Mouse (Mus musculus) limb, embryonic 15.5 days (tissue): ENCODE results near the gene Rab36. TPM values are rescaled to one million over a fixed set of nuclear protein-coding genes. Genes with fewer than 3 reads are reported as not detected.
"Not testable (repeated sequence)": the region's sequence is repeated elsewhere in the genome, so short reads cannot be mapped to it uniquely, and the experiment has no call there.

Experiments
- ATAC-seq: fragments of 200-750 bp; cut with Nextera tagmentation; 2 replicates; pipeline ENCODE4 v1.8.0; 2017; ENCODE audit warnings: low read depth, moderate TSS enrichment; ENCODE audit not compliant: insufficient number of reproducible peaks, low FRiP score, low TSS enrichment
- H3K27ac ChIP-seq: fragments of 300-500 bp; sonication (generic); 2 replicates; pipeline ENCODE4 v1.5.1; 2015; ENCODE audit warnings: moderate library complexity, mild to moderate bottlenecking, inconsistent platforms
- H3K27me3 ChIP-seq: fragments of 300-500 bp; sonication (generic); 2 replicates; pipeline ENCODE4 v1.6.1; 2015; ENCODE audit warnings: inconsistent platforms
- H3K36me3 ChIP-seq: fragments of 300-500 bp; sonication (generic); 2 replicates; pipeline ENCODE4 v1.6.1; 2015; ENCODE audit warnings: inconsistent platforms
- H3K4me1 ChIP-seq: fragments of 300-500 bp; sonication (generic); 2 replicates; pipeline ENCODE4 v1.6.1; 2015; ENCODE audit warnings: inconsistent platforms
- H3K4me2 ChIP-seq: fragments of 300-500 bp; sonication (generic); 2 replicates; pipeline ENCODE4 v1.6.1; 2015; ENCODE audit warnings: mild to moderate bottlenecking, inconsistent platforms
- H3K4me3 ChIP-seq: fragments of 300-500 bp; sonication (generic); 2 replicates; pipeline ENCODE4 v1.5.1; 2015; ENCODE audit warnings: mild to moderate bottlenecking, inconsistent platforms
- H3K9ac ChIP-seq: fragments of 300-500 bp; sonication (generic); 2 replicates; pipeline ENCODE4 v1.6.1; 2015; ENCODE audit warnings: inconsistent platforms
- H3K9me3 ChIP-seq: fragments of 300-500 bp; sonication (generic); 2 replicates; pipeline ENCODE4 v1.6.1; 2016; ENCODE audit warnings: inconsistent platforms
- WGBS: fragments of 180-500 bp; shearing (Covaris S2); methylation state at CpG from one replicate; pipeline ENCODE4 v1.1.7; 2015; 5-methylcytosine and 5-hydroxymethylcytosine counted together
- polyA plus RNA-seq: library from polyadenylated mRNA; unstranded; fragments of >200 nt; fragmentation: Nextera tagmentation; extraction: Ambion mirVana; gene quantifications from 2 replicates; pipeline ENCODE4 v1.2.1, GENCODE M21; 2015

The Rab36 gene
- polyA plus RNA-seq, 1 experiment from 2014 or later = 6.7 TPM

GRCm38 (mm10) chr10:75016481-75016880 lies 20.4 kb upstream of the Rab36 start:
- Histone ChIP-seq H3K4me1 (no peaks in the 10 kb centered on the region), H3K27me3 (no peaks in the 10 kb centered on the region), H3K4me2 (no peak overlapping the region), H3K4me3 (no peak overlapping the region), H3K9me3 (no peaks in the 10 kb centered on the region), H3K36me3 (no peaks in the 10 kb centered on the region), H3K9ac (no peak overlapping the region), H3K27ac (no peak overlapping the region)
- WGBS = 87% methylated on average over 4 of the region's 4 CpGs
- no peak for ATAC-seq

GRCm38 (mm10) chr10:75020271-75020670 lies 16.6 kb upstream of the Rab36 start:
- Histone ChIP-seq H3K9ac (no peak overlapping the region), H3K9me3 (no peaks in the 10 kb centered on the region), H3K4me2 (no peak overlapping the region), H3K4me1 (no peaks in the 10 kb centered on the region), H3K36me3 (no peaks in the 10 kb centered on the region), H3K27me3 (no peaks in the 10 kb centered on the region), H3K27ac (no peak overlapping the region), H3K4me3 (no peak overlapping the region)
- WGBS = 28% methylated on average over 2 of the region's 2 CpGs
- no peak for ATAC-seq

DNA sequence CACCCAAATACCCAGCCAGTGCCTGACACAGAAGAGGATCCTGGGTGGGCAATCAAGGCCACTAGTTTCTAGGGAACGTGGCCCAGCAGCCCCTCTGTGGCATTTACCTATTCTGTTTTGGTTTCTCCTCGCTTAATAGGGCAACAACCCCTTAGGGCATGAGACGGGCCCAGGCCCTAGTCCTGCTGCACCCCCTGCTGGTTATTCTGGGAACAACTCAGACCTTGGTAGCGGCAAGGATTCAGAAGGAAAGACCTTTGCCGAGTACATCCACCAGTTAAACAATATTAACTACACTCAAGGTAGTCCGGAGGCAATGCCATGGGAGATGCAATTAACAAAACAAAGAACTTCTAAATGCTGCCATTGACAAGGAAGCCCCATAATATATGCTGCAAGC lies 15.7 kb upstream of the Rab36 start:
- no peaks in the 10 kb centered on the region for H3K27me3 ChIP-seq
- H3K9me3 ChIP-seq = no peaks in the 10 kb centered on the region
- no peak overlapping the region for H3K9ac ChIP-seq
- H3K36me3 ChIP-seq = no peaks in the 10 kb centered on the region
- no peak overlapping the region for H3K4me2 ChIP-seq
- H3K4me1 ChIP-seq = no peaks in the 10 kb centered on the region
- no peak overlapping the region for H3K4me3 ChIP-seq
- WGBS = 10% methylated on average over 6 of the region's 6 CpGs
- no peak overlapping the region for H3K27ac ChIP-seq
- no peak for ATAC-seq

DNA sequence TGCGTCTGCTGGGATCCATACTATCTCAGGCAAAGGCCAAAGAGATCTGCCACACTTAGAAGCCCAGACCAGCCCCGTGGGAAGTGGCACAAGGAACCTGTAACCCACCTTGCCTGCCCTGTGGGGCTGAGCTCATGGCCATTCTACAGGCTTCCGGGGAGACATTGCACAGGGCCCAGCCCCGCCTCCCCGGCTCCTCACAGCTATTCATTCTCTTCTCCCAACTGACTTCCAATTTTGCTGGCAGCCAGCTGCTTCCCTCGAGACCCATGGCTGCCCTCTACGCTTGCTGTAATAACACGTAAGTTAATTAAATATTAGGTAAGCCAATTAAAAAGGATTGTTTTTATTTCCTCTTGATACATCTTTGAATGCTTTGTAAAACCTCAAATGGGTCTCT lies 10.4 kb upstream of the Rab36 start:
- Histone ChIP-seq H3K4me3 (no peak overlapping the region), H3K9me3 (no peaks in the 10 kb centered on the region), H3K27me3 (no peaks in the 10 kb centered on the region), H3K36me3 (no peaks in the 10 kb centered on the region), H3K4me1 (no peaks in the 10 kb centered on the region), H3K9ac (no peak overlapping the region), H3K4me2 (no peak overlapping the region), H3K27ac (no peak overlapping the region)
- no peak for ATAC-seq
- WGBS = 64% methylated on average over 8 of the region's 8 CpGs

- Histone ChIP-seq H3K4me1 (peaks cover 8% of the 10 kb centered on the region), H3K9ac (no peak overlapping the region), H3K9me3 (no peaks in the 10 kb centered on the region), H3K36me3 (no peaks in the 10 kb centered on the region), H3K4me2 (no peak overlapping the region), H3K27me3 (no peaks in the 10 kb centered on the region), H3K27ac (no peak overlapping the region), H3K4me3 (no peak overlapping the region)
- WGBS = 86% methylated on average over 8 of the region's 8 CpGs
- ATAC-seq = no peak
Observed at GRCm38 (mm10) chr10:75028743-75029142, 8.1 kb upstream of the Rab36 start.

DNA sequence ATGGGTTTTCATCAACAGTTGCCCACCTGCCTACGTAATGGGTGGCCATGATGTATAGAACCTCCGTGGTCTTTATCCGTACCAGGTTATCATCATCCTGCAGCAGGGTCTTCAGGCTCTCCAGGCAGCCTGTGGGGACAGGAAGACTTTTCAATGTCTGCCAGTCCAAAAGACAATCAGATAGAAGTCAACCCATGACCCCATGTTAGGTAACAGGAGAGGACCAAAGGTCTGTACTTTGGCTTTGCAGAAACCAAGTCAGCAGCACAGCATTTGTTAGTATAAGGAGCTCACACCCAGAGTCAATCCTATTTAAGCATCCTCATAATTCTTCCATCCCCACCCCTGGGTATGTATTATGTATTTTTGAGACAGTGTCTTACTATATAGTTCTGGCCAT lies 7.2 kb upstream of the Rab36 start:
- Histone ChIP-seq H3K4me3 (no peak overlapping the region), H3K27me3 (no peaks in the 10 kb centered on the region), H3K9me3 (no peaks in the 10 kb centered on the region), H3K4me2 (no peak overlapping the region), H3K4me1 (peaks cover 8% of the 10 kb centered on the region), H3K27ac (no peak overlapping the region), H3K36me3 (no peaks in the 10 kb centered on the region), H3K9ac (no peak overlapping the region)
- 93% methylated on average over 3 of the region's 3 CpGs for WGBS
- no peak for ATAC-seq

- H3K27ac ChIP-seq = no peak overlapping the region
- H3K4me3 ChIP-seq = no peak overlapping the region
- H3K9me3 ChIP-seq = no peaks in the 10 kb centered on the region
- no peaks in the 10 kb centered on the region for H3K27me3 ChIP-seq
- ATAC-seq = no peak
- WGBS = 83% methylated on average over 3 of the region's 3 CpGs
- H3K4me2 ChIP-seq = no peak overlapping the region
- H3K9ac ChIP-seq = no peak overlapping the region
- no peaks in the 10 kb centered on the region for H3K36me3 ChIP-seq
- peaks cover 8% of the 10 kb centered on the region for H3K4me1 ChIP-seq
Observed at GRCm38 (mm10) chr10:75030234-75030633, 6.6 kb upstream of the Rab36 start.

GRCm38 (mm10) chr10:75031345-75032114 lies 5.3 kb upstream of the Rab36 start:
- no peaks in the 10 kb centered on the region for H3K9me3 ChIP-seq
- no peak overlapping the region for H3K9ac ChIP-seq
- ATAC-seq = no peak
- no peaks in the 10 kb centered on the region for H3K36me3 ChIP-seq
- no peak overlapping the region for H3K27ac ChIP-seq
- no peak overlapping the region for H3K4me3 ChIP-seq
- peaks cover 13% of the 10 kb centered on the region for H3K4me1 ChIP-seq
- no peaks in the 10 kb centered on the region for H3K27me3 ChIP-seq
- no peak overlapping the region for H3K4me2 ChIP-seq
- 64% methylated on average over 5 of the region's 5 CpGs for WGBS

DNA sequence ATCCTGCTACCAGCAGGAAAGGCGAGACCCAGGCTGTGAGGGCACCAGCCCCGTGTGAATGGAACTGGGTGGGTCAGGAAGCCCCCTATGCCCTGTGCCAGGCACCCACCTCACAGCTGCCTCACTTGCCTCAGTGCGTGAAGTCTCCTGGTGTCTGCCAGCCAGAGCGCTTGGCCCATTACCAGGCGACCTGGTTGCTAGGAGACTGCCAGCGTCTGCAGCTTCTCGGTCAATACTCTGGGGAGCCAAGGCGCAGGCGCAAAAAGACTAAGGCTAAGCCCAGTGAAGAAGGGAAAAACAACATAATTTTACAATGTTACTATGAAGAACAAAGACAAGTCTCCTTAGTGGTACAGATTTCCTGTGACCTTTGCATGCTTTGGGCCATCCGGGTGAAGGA lies 4.5 kb upstream of the Rab36 start, which contains the start of gene Rsph14:
Gene Rsph14, minus strand, starts transcription at position 192 of the 400 bp plus-strand sequence.
- no peak for ATAC-seq
- Histone ChIP-seq H3K4me2 (no peak within 1 kb of the TSS), H3K9me3 (no peaks in the 10 kb centered on the region), H3K9ac (no peak within 1 kb of the TSS), H3K4me1 (peaks cover 17% of the 10 kb centered on the region), H3K27ac (no peak within 1 kb of the TSS), H3K4me3 (no peak within 1 kb of the TSS), H3K27me3 (no peaks in the 10 kb centered on the region), H3K36me3 (no peaks in the 10 kb centered on the region)
- WGBS = 30% methylated on average over 10 of the region's 10 CpGs

DNA sequence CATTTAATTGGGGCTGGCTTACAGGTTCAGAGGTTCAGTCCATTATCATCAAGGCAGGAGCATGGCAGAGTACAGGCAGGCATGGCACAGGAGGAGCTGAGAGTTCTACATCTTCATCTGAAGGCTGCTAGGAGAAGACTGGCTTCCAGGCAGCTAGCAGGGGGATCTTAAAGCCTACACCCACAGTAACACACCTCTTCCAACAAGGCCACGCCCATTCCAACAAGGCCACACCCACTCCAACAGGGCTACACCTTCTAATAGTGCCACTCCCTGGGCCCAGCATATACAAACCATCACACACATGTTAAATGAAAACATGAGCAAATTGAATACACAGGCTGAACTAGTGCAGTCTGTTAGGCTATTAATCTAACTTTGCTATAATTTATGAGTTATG lies 5.2 kb downstream of the Rab36 start:
- H3K4me3 ChIP-seq, H3K9ac ChIP-seq, H3K4me1 ChIP-seq, H3K27me3 ChIP-seq, H3K36me3 ChIP-seq, H3K4me2 ChIP-seq, H3K27ac ChIP-seq, ATAC-seq, H3K9me3 ChIP-seq: not testable (repeated sequence)
- WGBS = 7% methylated on average over 1 of the region's 1 CpGs

DNA sequence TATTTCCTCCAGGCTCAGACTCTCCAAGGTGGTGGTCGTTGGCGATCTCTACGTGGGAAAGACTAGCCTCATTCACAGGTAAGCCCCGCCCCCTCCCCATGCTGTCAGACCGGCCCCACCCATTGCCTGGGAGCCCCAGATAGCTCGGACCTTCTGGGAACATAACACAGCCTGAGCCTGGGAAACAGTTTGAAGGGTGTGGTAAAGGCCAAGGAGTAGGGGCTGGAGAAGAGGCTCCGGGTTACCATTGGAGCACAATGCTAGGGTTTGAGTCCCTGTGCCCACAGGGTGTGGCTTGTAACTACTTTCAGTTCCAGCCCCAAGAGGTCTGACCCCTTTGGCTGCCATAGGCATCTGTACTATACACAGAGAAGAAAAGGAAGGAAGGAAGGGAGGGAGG lies 7.6 kb downstream of the Rab36 start:
- peaks cover 10% of the 10 kb centered on the region; the same call in 1 of the 2 replicates for H3K36me3 ChIP-seq
- H3K9ac ChIP-seq = no peak overlapping the region
- H3K4me1 ChIP-seq = no peaks in the 10 kb centered on the region
- H3K4me2 ChIP-seq = no peak overlapping the region
- H3K27ac ChIP-seq = no peak overlapping the region
- H3K27me3 ChIP-seq = no peaks in the 10 kb centered on the region
- H3K4me3 ChIP-seq = no peak overlapping the region
- no peak for ATAC-seq
- WGBS = 36% methylated on average over 7 of the region's 7 CpGs
- no peaks in the 10 kb centered on the region for H3K9me3 ChIP-seq

GRCm38 (mm10) chr10:75045831-75046230 lies 9.0 kb downstream of the Rab36 start:
- Histone ChIP-seq H3K27me3 (no peaks in the 10 kb centered on the region), H3K9ac (no peak overlapping the region), H3K36me3 (peaks cover 10% of the 10 kb centered on the region; the same call in 1 of the 2 replicates), H3K9me3 (no peaks in the 10 kb centered on the region), H3K27ac (no peak overlapping the region), H3K4me1 (no peaks in the 10 kb centered on the region), H3K4me2 (no peak overlapping the region), H3K4me3 (no peak overlapping the region)
- no peak for ATAC-seq
- 89% methylated on average over 15 of the region's 15 CpGs for WGBS

GRCm38 (mm10) chr10:75048711-75049110 lies 11.9 kb downstream of the Rab36 start:
- H3K9me3 ChIP-seq = no peaks in the 10 kb centered on the region
- H3K27ac ChIP-seq = no peak overlapping the region
- H3K4me3 ChIP-seq = no peak overlapping the region
- H3K4me1 ChIP-seq = 0 out of 2 replicates have a peak, but pooled peaks cover 2% of the 10 kb centered on the region
- no peaks in the 10 kb centered on the region for H3K27me3 ChIP-seq
- H3K9ac ChIP-seq = no peak overlapping the region
- ATAC-seq = no peak
- WGBS = 91% methylated on average over 7 of the region's 7 CpGs
- no peak overlapping the region for H3K4me2 ChIP-seq
- H3K36me3 ChIP-seq = peaks cover 10% of the 10 kb centered on the region; the same call in 1 of the 2 replicates
